Mouse (Mus musculus) bone marrow, adult 2 months (tissue): ENCODE measurements around the gene Col4a5. TPM values are rescaled to one million over a fixed set of nuclear protein-coding genes. Genes with fewer than 3 reads are reported as not detected.

Source experiments
- H3K27ac ChIP-seq: fragments of 200-500 bp; 2 replicates; pipeline ENCODE4 v1.5.1; 2012; ENCODE audit warnings: low read depth, mild to moderate bottlenecking, control low read depth, inconsistent platforms, low read length; ENCODE audit not compliant: control insufficient read depth, poor library complexity, insufficient read depth
- H3K4me1 ChIP-seq: fragments of 200-500 bp; 2 replicates; pipeline ENCODE4 v1.6.1; 2011; ENCODE audit warnings: low read length; ENCODE audit not compliant: control insufficient read depth, insufficient read depth
- H3K4me3 ChIP-seq: fragments of 200-500 bp; replicated peaks from 2 replicates; pipeline ENCODE3; 2011; ENCODE audit warnings: mild to moderate bottlenecking, low read depth, low read length, control low read depth; ENCODE audit not compliant: control insufficient read depth
- CTCF ChIP-seq: fragments of 200-500 bp; IDR thresholded peaks from 2 replicates; pipeline ENCODE4 v1.5.1; 2011; ENCODE audit warnings: low read length, control low read depth; ENCODE audit not compliant: control insufficient read depth, insufficient read depth
- POLR2A ChIP-seq: fragments of 200-500 bp; IDR thresholded peaks from 2 replicates; pipeline ENCODE4 v1.6.1; 2011; ENCODE audit warnings: low read depth, mild to moderate bottlenecking, control low read depth, low read length, borderline replicate concordance; ENCODE audit not compliant: control insufficient read depth
- WGBS: fragments of 180-500 bp; shearing (Covaris S2); methylation state at CpG from one replicate; pipeline ENCODE4 v1.1.7; 2018; 5-methylcytosine and 5-hydroxymethylcytosine counted together
- polyA plus RNA-seq: library from polyadenylated mRNA; stranded (reverse); fragments of >200 nt; gene quantifications from 2 replicates; pipeline ENCODE4 v1.2.4, GENCODE M21; 2011; ENCODE audit warnings: low replicate concordance; ENCODE audit not compliant: missing spikeins, insufficient read depth, insufficient read length

Col4a5 gene
- polyA plus RNA-seq, 1 experiment: not detected

- no peak for TF ChIP-seq CTCF
- TF ChIP-seq POLR2A: no peak
- no peak overlapping the region for H3K4me3 ChIP-seq
- H3K4me1 ChIP-seq: no peaks in the 10 kb centered on the region
- no peak overlapping the region for H3K27ac ChIP-seq
Observed at GRCm38 (mm10) chrX:141533447-141533846, 58.3 kb downstream of the Col4a5 start.

- no peak overlapping the region for H3K27ac ChIP-seq
- no peak overlapping the region for H3K4me3 ChIP-seq
- 82% methylated on average over 2 of the region's 2 CpGs for WGBS
- TF ChIP-seq CTCF (no peak), POLR2A (no peak)
- H3K4me1 ChIP-seq: no peaks in the 10 kb centered on the region
Observed at GRCm38 (mm10) chrX:141547471-141547870, 72.3 kb downstream of the Col4a5 start.

GRCm38 (mm10) chrX:141590242-141590641 is 115.1 kb downstream of the Col4a5 start:
- WGBS: 21% methylated on average over 3 of the region's 3 CpGs
- Histone ChIP-seq H3K4me1 (no peaks in the 10 kb centered on the region), H3K27ac (no peak overlapping the region), H3K4me3 (no peak overlapping the region)
- TF ChIP-seq CTCF (no peak), POLR2A (no peak)

- Histone ChIP-seq H3K27ac (no peak overlapping the region), H3K4me1 (no peaks in the 10 kb centered on the region), H3K4me3 (no peak overlapping the region)
- TF ChIP-seq POLR2A: no peak
- no peak for TF ChIP-seq CTCF
- WGBS: 13% methylated on average over 33 of the region's 33 CpGs
Observed at GRCm38 (mm10) chrX:141721725-141722124, 246.5 kb downstream of the Col4a5 start.

- no peak for TF ChIP-seq POLR2A
- 15% methylated on average over 16 of the region's 16 CpGs for WGBS
- H3K27ac ChIP-seq: no peak overlapping the region
- H3K4me1 ChIP-seq: no peaks in the 10 kb centered on the region
- H3K4me3 ChIP-seq: no peak overlapping the region
Observed at GRCm38 (mm10) chrX:141723936-141724335, 248.8 kb downstream of the Col4a5 start.

- H3K4me1 ChIP-seq: no peaks in the 10 kb centered on the region
- 15% methylated on average over 52 of the region's 52 CpGs for whole genome bisulfite sequencing
- TF ChIP-seq CTCF: no peak
- no peak for TF ChIP-seq POLR2A
- H3K4me3 ChIP-seq: no peak overlapping the region
- H3K27ac ChIP-seq: no peak overlapping the region
Observed at GRCm38 (mm10) chrX:141724391-141724891, 249.3 kb downstream of the Col4a5 start.

GRCm38 (mm10) chrX:141724937-141725918 is 250.0 kb downstream of the Col4a5 start, which contains the start of gene Irs4:
TSS of gene Irs4 (minus strand) at chrX:141725263.
- no peak within 1 kb of the TSS for H3K27ac ChIP-seq
- H3K4me1 ChIP-seq: no peaks in the 10 kb centered on the region
- TF ChIP-seq CTCF: no peak
- no peak for TF ChIP-seq POLR2A
- 10% methylated on average over 51 of the region's 51 CpGs for WGBS
- H3K4me3 ChIP-seq: no peak within 1 kb of the TSS

GRCm38 (mm10) chrX:141729570-141729969 is 254.4 kb downstream of the Col4a5 start:
- Histone ChIP-seq H3K27ac (no peak overlapping the region), H3K4me1 (no peaks in the 10 kb centered on the region), H3K4me3 (no peak overlapping the region)
- TF ChIP-seq POLR2A (no peak), CTCF (no peak)
- 85% methylated on average over 5 of the region's 5 CpGs for WGBS

Other genes with a start within 250 kb of the Col4a5 start
- gene Col4a6, start 1.3 kb upstream of the Col4a5 start, polyA plus RNA-seq: 0.20 TPM in 1 of 2 replicates, not detected in the other
- 0.25 TPM in 1 of 2 replicates, not detected in the other for gene Irs4, start 249.9 kb downstream of the Col4a5 start, polyA plus RNA-seq